Mouse (Mus musculus) heart, postnatal 4 days (tissue): ENCODE measurements around the gene Selenbp2. TPM values are rescaled to one million over a fixed set of nuclear protein-coding genes. Genes with fewer than 3 reads are reported as not detected.
"Not testable (repeated sequence)": the region's sequence is repeated elsewhere in the genome, so short reads cannot be mapped to it uniquely, and the experiment has no call there.

Experiments used
- DNase-seq: peaks from one replicate; pipeline ENCODE4 v3.0.0; 2021
- total RNA-seq, 2 experiments: library from RNA; stranded (reverse); gene quantifications; 2 replicates each; pipeline ENCODE4 v1.2.3; 2021

Selenbp2 gene
- 1 to 10 TPM; 6.7 to 7.1 TPM for total RNA-seq

DNA sequence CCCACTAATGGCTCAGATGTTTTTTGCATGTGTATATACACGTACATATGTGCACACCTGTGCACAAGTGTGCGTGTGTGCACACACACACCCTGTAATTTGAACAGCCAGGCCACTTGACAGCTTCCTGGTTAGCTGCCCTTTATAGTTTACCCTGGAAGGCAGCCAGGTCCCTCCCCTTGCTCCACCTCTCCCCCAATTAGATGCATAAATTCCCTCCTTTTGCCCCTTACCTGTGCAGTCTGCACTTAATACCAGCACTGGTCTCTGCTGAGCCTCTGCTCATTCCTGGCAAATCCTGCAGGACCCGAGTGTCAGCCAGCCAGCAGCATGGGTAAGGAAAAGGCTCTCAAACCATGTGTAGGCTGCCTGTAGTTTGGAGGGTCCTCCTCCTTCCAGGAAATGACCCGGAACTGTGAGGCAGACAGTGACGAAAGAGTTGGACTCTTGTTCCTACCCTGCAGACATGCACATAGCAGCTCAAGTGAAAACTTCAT, at the start of gene Selenbp2:
TSS of gene Selenbp2 (plus strand) at position 228 of the 497 bp plus-strand sequence.
- no peak for DNase-seq

GRCm38 (mm10) chr3:94648755-94649590, 44.4 kb upstream of the Selenbp2 start:
- DNase-seq: peak; percentile 10

DNA sequence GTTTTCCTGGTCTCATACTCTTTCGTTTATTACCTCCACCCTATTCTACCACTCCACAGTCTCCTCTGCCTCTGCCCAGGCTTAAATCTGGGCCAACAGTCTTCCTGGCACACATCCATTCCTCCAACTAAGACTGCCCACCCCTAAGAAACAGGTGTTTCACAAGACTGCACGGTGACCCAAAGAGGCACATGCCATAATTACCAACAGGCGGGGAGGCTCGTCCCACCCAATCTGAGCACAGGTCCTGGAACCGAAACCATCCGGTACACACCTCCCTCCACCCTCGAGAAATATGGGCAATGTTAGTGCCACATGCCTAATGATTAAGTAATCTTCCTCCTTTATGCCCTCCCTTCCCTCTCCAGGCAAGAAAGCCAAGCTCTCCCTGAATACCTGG, 42.9 kb upstream of the Selenbp2 start:
- no peak for DNase-seq

GRCm38 (mm10) chr3:94653967-94654366, 39.4 kb upstream of the Selenbp2 start:
- not testable (repeated sequence) for DNase-seq

DNA sequence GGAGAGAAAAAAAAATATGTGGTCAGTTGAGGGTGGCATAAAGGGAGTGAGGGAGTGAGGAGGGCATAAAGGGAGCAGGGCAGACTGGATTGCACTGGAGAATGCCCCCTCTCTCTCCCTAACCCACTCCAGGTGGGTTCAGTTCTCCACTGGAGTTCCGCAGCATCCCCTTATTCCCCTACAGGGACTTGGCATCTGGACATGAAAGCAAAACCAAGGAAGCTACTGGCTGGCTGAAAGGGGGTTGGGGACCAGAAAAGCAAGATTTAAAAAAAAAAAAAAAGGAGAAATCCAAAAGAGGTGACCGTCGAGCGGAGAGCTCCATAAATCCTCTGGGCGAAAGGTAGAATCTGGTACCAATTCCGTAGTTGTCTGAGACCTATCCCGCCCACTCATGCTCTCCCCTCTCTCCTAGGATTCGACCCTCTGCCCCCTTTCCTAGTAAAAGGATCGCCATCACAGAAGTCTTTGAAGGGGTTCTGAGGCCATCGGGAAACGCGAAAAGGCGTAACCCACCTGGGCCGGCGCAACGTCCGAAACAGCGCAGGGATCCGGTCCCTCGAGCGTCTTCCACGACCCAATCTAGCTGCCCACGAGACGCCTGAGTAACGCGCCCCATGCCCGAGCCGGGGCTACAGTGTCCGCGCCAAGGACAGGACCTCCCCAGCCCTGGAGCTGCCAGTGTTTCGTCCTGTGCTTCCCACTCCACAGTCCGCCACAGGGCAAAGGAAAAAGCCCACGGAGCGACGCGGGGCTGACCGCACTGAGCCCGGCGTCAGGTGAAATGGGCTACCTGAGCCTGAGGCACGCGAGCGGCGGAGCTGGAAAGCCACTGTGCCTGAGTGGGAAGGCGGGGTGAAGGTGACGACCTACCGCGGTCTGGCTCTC, 35.3 kb upstream of the Selenbp2 start:
- DNase-seq: not testable (repeated sequence)

GRCm38 (mm10) chr3:94658740-94659095, 34.6 kb upstream of the Selenbp2 start, which contains the start of gene Tuft1:
Gene Tuft1, minus strand, starts transcription at chr3:94658872.
- peak; percentile 78 for DNase-seq

GRCm38 (mm10) chr3:94659142-94659748, 34.1 kb upstream of the Selenbp2 start:
- peak; percentile 18 for DNase-seq

- DNase-seq: not testable (repeated sequence)
These were observed 32.5 kb upstream of the Selenbp2 start for GRCm38 (mm10) chr3:94660841-94661240.

GRCm38 (mm10) chr3:94665060-94665802, 28.1 kb upstream of the Selenbp2 start:
- DNase-seq: not testable (repeated sequence)

DNA sequence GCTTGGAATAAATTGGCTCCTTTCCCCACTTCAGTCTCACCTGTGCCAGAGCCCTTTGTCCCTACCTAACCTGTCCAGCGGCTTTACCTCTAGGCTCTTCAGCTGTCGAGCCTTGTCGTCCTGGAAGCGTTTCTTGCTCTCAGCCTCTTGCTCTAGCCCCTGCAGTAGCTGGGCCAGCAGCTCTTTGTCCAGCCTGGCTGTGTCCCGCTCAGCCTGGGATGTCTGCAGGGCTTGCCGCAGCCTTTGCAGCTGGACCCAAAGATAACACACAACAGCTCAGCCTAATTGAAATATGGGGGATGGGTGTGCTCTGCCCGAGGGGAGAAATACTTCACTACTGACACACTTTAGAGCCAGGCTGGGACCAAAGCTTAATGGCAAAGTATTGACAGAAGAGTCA, 27.5 kb upstream of the Selenbp2 start:
- peak; percentile 12 for DNase-seq

DNA sequence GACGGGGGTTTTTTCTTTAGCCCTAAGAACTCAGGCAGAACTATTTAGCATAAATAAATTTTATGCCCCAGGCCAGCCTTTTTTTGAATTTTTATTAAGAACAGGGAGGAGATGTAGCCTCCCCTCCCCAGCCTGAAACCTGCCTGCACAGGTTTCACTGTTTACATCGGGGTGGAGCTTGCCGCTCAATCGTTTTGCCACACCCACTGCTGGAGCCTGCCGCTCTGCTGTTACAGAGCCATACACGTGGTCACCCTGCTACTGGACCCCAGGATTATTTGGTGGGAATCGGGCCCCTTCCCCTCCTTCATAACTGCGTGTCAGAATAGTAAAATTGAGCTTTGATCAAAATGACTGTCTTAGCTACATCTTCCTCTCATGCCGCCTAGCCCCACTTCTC, 18.3 kb upstream of the Selenbp2 start:
- DNase-seq: not testable (repeated sequence)

DNA sequence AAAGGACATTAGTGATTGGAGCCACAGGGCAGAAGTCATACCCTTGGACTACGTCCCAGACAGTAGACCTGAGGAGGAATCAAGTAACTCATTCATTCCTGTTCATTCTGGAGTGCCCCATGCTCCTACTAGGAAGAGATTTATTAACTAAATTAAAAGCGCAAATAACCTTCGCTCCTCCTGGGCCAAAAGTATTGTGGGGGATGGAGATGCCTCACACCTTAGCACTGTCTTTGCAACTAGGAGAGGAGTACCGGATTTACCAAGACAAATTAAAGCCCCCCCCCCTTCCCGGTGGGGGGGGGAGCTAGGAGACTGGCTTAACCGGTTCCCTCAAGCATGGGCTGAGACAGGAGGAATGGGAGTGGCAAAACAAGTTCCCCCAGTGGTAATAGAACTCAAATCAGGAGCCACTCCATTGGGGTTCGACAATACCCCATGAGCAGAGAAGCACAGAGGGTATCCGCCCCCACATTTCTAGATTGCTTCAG, 14.0 kb upstream of the Selenbp2 start:
- DNase-seq: no peak

DNA sequence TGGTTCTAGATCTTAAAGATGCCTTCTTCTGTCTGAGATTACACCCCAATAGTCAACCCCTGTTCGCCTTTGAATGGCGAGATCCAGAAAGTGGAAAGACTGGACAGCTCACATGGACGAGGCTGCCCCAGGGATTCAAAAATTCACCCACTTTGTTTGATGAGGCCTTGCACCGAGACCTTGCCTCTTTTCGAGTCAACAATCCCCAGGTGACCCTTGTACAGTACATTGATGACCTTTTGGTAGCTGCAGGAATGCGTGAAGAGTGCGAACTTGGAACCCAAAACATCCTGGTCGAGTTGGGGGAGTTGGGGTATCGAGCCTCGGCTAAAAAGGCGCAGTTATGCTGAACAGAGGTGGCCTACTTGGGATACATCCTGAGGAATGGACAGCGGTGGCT, 13.3 kb upstream of the Selenbp2 start:
- DNase-seq: not testable (repeated sequence)

- no peak for DNase-seq
These were observed 12.6 kb upstream of the Selenbp2 start for GRCm38 (mm10) chr3:94680783-94681182.

DNA sequence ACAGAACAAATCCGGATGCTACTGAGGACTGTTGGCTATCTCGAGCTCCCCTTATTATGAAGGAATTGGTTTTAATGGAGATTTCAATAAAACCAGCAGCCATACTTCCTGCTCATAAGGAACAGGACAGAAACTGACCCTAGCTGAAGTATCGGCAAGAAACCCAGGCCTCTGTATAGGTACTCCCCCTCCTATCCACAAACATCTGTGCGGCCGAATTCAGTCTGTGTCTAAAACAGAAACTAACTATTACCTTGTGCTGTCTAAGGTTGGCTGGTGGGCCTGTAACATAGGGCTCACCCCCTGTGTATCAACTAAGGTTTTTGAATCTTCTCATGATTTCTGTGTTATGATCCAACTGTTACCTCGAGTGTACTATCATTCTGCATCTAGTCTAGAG, 9.7 kb upstream of the Selenbp2 start:
- DNase-seq: no peak

DNA sequence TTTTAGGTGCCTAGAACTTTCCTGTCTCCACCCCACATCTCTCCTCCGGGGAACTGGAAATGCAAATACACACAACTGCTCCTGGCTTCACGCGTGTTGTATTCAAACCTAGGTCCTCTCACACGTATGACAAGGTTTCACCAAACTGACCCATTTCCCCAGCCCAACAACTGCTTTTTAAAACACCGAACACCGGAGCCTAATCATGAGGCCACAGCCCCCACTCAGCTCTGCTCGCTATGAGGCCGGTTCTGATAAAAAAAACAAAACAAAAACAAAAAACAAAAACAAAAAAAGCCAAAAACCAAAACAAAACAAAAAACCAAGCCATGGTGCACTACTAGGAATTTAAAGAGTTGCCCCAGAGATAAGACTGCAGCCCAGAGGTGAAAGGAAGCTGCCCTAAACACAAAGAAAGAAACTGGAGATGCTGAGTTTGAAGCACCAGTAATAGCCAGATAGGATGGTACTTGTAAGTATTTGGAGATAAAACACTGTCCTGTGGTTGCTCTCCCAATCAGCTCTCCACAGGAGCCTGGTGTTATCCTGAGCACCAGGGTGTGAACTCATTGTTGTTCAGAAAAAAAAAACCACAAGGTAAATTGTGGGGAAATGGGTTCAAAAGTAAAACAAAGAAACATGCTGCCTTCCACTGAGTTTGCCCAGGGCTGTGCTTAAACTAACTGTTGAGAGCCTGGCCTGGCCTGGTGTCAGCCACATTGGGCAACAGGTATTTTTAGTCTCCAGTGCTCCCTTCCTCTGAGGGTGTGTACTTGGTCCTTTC, 7.2 kb upstream of the Selenbp2 start:
- not testable (repeated sequence) for DNase-seq

- not testable (repeated sequence) for DNase-seq
These were observed 4.7 kb upstream of the Selenbp2 start for GRCm38 (mm10) chr3:94688698-94689097.

DNA sequence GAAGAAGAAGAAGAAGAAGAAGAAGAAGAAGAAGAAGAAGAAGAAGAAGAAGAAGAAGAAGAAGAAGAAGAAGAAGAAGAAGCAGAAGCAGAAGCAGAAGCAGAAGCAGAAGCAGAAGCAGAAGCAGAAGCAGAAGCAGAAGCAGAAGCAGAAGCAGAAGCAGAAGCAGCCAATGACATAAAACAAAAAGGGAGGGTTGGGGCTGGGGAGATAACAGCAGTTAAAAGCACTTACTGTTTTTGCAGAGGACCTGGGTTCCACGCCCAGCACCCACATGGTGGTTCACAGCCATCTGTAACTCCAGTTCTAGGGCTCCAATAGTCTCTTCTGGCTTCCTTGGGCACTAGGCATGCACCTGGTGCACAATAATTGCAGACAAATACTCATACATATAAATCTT, 4.2 kb upstream of the Selenbp2 start:
- not testable (repeated sequence) for DNase-seq

DNA sequence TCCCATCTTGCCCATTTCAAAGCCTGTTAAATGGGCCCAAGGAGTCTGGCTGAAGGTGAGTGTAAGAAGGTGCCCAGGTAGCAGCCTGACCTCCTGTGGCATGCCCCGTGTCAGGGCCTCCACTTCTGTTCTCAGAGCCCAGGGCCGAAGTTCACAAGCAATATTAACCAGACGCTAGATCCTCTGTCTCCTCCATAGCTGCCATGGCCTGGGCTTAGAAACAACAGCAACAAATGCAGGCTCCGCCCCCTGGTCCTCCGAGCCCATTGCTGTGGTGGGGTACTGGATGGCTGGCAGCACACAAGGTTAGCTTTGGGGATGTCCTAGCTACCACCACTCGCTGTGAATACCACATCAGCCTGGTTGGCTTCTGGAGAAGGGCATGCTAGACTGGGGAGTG, 3.2 kb upstream of the Selenbp2 start:
- not testable (repeated sequence) for DNase-seq

- DNase-seq: no peak
These were observed 2.6 kb upstream of the Selenbp2 start for GRCm38 (mm10) chr3:94690616-94691247.
